Mouse (Mus musculus) midbrain, embryonic 10.5 days (tissue): ENCODE data around the gene Thoc6. TPM values are rescaled to one million over a fixed set of nuclear protein-coding genes. Genes with fewer than 3 reads are reported as not detected.

ENCODE experiments used
- DNase-seq: peaks from one replicate; pipeline ENCODE4 v3.0.0-alpha.2; 2017; ENCODE audit warnings: low spot score
- H3K27ac ChIP-seq: fragments of 300-500 bp; sonication (generic); replicated peaks from 2 replicates; pipeline ENCODE4 v1.5.1; 2016; ENCODE audit warnings: mild to moderate bottlenecking
- H3K27me3 ChIP-seq: fragments of 300-500 bp; sonication (generic); 2 replicates; pipeline ENCODE4 v1.6.1; 2016; ENCODE audit warnings: low read depth, mild to moderate bottlenecking; ENCODE audit not compliant: poor library complexity, severe bottlenecking
- H3K36me3 ChIP-seq: fragments of 300-500 bp; sonication (generic); 2 replicates; pipeline ENCODE4 v1.6.1; 2016; ENCODE audit warnings: mild to moderate bottlenecking, moderate library complexity
- H3K4me1 ChIP-seq: fragments of 300-500 bp; sonication (generic); 2 replicates; pipeline ENCODE4 v1.6.1; 2016
- H3K4me3 ChIP-seq: fragments of 300-500 bp; sonication (generic); 2 replicates; pipeline ENCODE4 v1.5.1; 2016; ENCODE audit warnings: mild to moderate bottlenecking, moderate library complexity
- H3K9me3 ChIP-seq: fragments of 300-500 bp; sonication (generic); replicated peaks from 2 replicates; pipeline ENCODE4 v1.6.1; 2016; ENCODE audit warnings: mild to moderate bottlenecking
- WGBS: fragments of 180-500 bp; shearing (Covaris S2); methylation state at CpG from one replicate; pipeline ENCODE4 v1.1.7; 2016; 5-methylcytosine and 5-hydroxymethylcytosine counted together
- polyA plus RNA-seq: library from polyadenylated mRNA; unstranded; fragments of >200 nt; fragmentation: Nextera tagmentation; extraction: Ambion mirVana; gene quantifications from 2 replicates; pipeline ENCODE4 v1.2.1, GENCODE M21; 2016

The Thoc6 gene
- polyA plus RNA-seq, result 74.2 and 77.3 TPM in 2 replicates

- Histone ChIP-seq H3K9me3 (no peaks in the 10 kb centered on the region), H3K4me1 (peaks cover 60% of the 10 kb centered on the region), H3K27ac (peak within 1 kb of the TSS; percentile 90), H3K27me3 (peaks cover 45% of the 10 kb centered on the region), H3K36me3 (peaks cover 23% of the 10 kb centered on the region), H3K4me3 (peak within 1 kb of the TSS; percentile 69)
- under 1% methylated on average over 45 of the region's 45 CpGs for WGBS
- peak; percentile 93 for DNase-seq
These were observed at the start of gene Thoc6, which contains the start of gene Hcfc1r1 for GRCm38 (mm10) chr17:23673424-23674073. TSS of gene Thoc6 (minus strand) at chr17:23673882. TSS of gene Hcfc1r1 (plus strand) at chr17:23673596.

- peaks cover 20% of the 10 kb centered on the region for H3K4me1 ChIP-seq
- WGBS, result 71% methylated on average over 7 of the region's 7 CpGs
- no peaks in the 10 kb centered on the region; the same call in 1 of the 2 replicates for H3K27me3 ChIP-seq
- H3K9me3 ChIP-seq, result no peaks in the 10 kb centered on the region
- no peak for DNase-seq
- no peak within 1 kb of the TSS for H3K4me3 ChIP-seq
- no peak within 1 kb of the TSS for H3K27ac ChIP-seq
- H3K36me3 ChIP-seq, result no peaks in the 10 kb centered on the region
These were observed 48.9 kb upstream of the Thoc6 start, which contains the start of gene 1520401A03Rik for GRCm38 (mm10) chr17:23722376-23723125. TSS of gene 1520401A03Rik (minus strand) at chr17:23722783.

DNA sequence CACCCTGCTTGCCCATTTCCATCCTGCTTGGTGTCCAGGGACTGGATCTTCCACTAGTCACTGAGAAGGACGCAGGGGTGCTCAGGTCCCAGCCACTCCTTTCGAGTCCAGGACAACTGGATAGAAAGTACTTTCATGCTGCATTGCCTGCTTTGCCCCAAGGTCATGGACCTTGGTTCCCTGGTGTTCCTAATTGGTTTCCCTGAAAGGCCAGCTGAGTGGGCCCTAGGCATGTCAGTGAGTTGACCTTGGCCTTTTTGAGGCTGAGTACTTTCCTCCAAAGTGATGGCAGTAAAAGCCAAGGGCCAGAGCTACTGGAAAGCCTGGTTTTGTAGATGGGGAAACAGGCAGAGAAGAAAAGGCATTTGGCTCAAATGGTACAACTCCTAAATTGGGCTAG lies 48.2 kb upstream of the Thoc6 start:
- Histone ChIP-seq H3K27me3 (no peaks in the 10 kb centered on the region; the same call in 1 of the 2 replicates), H3K9me3 (no peaks in the 10 kb centered on the region), H3K27ac (no peak overlapping the region), H3K4me3 (no peak overlapping the region), H3K36me3 (no peaks in the 10 kb centered on the region), H3K4me1 (peaks cover 14% of the 10 kb centered on the region)
- no peak for DNase-seq
- 85% methylated on average over 2 of the region's 2 CpGs for WGBS

- no peak overlapping the region for H3K4me3 ChIP-seq
- 36% methylated on average over 1 of the region's 1 CpGs for WGBS
- H3K4me1 ChIP-seq, result no peaks in the 10 kb centered on the region
- no peak overlapping the region for H3K27ac ChIP-seq
- no peaks in the 10 kb centered on the region for H3K9me3 ChIP-seq
- no peak for DNase-seq
- no peaks in the 10 kb centered on the region for H3K27me3 ChIP-seq
- H3K36me3 ChIP-seq, result no peaks in the 10 kb centered on the region
These were observed 45.8 kb upstream of the Thoc6 start for GRCm38 (mm10) chr17:23719455-23719854.

DNA sequence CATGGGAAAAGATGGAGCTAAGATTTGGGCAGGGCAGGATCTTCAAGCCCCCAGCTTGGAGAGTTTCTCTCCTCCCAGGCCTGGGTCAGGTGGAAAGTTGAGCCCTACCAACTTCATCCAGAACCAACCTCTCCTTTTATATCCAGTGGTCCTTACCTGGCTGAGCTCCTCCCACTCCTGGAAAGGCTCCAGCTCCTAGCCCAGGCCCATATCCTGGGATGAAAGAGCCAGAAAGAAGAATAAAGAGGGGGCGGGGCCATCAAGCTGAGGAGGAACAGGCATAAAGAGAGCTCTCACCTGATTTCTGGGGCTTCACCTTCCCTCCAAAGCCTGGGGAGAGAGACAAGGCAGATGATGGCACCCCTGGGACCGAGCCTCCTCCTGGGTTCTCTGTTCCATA lies 43.3 kb upstream of the Thoc6 start:
- DNase-seq, result no peak
- Histone ChIP-seq H3K4me3 (no peak overlapping the region), H3K9me3 (no peaks in the 10 kb centered on the region), H3K4me1 (no peaks in the 10 kb centered on the region), H3K36me3 (no peaks in the 10 kb centered on the region), H3K27ac (no peak overlapping the region), H3K27me3 (no peaks in the 10 kb centered on the region)
- WGBS, result 69% methylated on average over 2 of the region's 2 CpGs

- Histone ChIP-seq H3K9me3 (no peaks in the 10 kb centered on the region), H3K27ac (no peak overlapping the region), H3K36me3 (no peaks in the 10 kb centered on the region), H3K27me3 (peaks cover 19% of the 10 kb centered on the region), H3K4me1 (no peaks in the 10 kb centered on the region), H3K4me3 (no peak overlapping the region)
- WGBS, result 0% methylated on average over 3 of the region's 3 CpGs
- peak; percentile 84 for DNase-seq
These were observed 32.5 kb upstream of the Thoc6 start for GRCm38 (mm10) chr17:23706212-23706611.

DNA sequence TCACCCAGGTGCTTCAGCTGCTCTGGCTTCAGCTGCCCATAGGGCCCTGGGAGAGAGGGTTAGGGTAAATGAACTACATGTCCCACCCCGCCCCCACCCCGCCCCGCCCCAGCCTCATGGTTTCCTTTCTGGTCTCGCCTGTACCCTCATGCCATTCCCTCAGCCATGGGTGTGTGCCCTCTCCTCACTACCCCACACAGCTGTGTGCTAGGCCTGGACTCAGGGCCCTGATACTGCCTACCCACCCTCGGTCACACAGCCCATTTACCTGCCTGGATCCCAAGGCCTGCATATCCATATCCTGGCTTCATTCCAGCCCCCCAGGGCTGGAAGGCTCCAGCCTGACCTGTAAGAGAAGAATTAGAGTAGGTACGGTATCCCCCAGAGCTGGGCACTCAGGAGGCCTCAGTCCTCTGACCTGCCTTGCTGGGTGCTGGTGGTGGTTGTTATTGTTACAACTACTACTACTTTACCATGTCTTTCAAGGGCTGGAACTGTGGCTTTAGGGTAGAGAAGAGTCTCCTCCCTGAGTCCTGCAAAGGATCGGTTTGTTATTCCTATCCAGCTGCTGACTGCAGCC lies 31.9 kb upstream of the Thoc6 start:
- DNase-seq, result no peak
- no peak overlapping the region for H3K4me3 ChIP-seq
- H3K27ac ChIP-seq, result no peak overlapping the region
- no peaks in the 10 kb centered on the region for H3K4me1 ChIP-seq
- H3K36me3 ChIP-seq, result no peaks in the 10 kb centered on the region
- H3K27me3 ChIP-seq, result peaks cover 24% of the 10 kb centered on the region
- 75% methylated on average over 7 of the region's 7 CpGs for WGBS
- H3K9me3 ChIP-seq, result no peaks in the 10 kb centered on the region

- Histone ChIP-seq H3K4me1 (peaks cover 3% of the 10 kb centered on the region), H3K9me3 (no peaks in the 10 kb centered on the region), H3K36me3 (no peaks in the 10 kb centered on the region), H3K4me3 (no peak overlapping the region), H3K27ac (no peak overlapping the region), H3K27me3 (peaks cover 25% of the 10 kb centered on the region)
- DNase-seq, result no peak
- 68% methylated on average over 7 of the region's 7 CpGs for WGBS
These were observed 31.1 kb upstream of the Thoc6 start for GRCm38 (mm10) chr17:23704741-23705140.

GRCm38 (mm10) chr17:23703301-23703700 lies 29.6 kb upstream of the Thoc6 start:
- Histone ChIP-seq H3K27ac (no peak overlapping the region), H3K4me3 (no peak overlapping the region), H3K36me3 (no peaks in the 10 kb centered on the region), H3K4me1 (peaks cover 12% of the 10 kb centered on the region), H3K9me3 (no peaks in the 10 kb centered on the region), H3K27me3 (peaks cover 39% of the 10 kb centered on the region)
- WGBS, result 86% methylated on average over 9 of the region's 9 CpGs
- no peak for DNase-seq

- peak; percentile 88 for DNase-seq
- 2% methylated on average over 26 of the region's 28 CpGs for WGBS
- H3K27me3 ChIP-seq, result peaks cover 60% of the 10 kb centered on the region
- H3K4me3 ChIP-seq, result peak overlapping the region; percentile 80
- no peaks in the 10 kb centered on the region for H3K9me3 ChIP-seq
- no peaks in the 10 kb centered on the region for H3K36me3 ChIP-seq
- peak overlapping the region; percentile 49; the same call in 1 of the 2 replicates for H3K27ac ChIP-seq
- peaks cover 16% of the 10 kb centered on the region for H3K4me1 ChIP-seq
These were observed 26.4 kb upstream of the Thoc6 start for GRCm38 (mm10) chr17:23700079-23700478.

DNA sequence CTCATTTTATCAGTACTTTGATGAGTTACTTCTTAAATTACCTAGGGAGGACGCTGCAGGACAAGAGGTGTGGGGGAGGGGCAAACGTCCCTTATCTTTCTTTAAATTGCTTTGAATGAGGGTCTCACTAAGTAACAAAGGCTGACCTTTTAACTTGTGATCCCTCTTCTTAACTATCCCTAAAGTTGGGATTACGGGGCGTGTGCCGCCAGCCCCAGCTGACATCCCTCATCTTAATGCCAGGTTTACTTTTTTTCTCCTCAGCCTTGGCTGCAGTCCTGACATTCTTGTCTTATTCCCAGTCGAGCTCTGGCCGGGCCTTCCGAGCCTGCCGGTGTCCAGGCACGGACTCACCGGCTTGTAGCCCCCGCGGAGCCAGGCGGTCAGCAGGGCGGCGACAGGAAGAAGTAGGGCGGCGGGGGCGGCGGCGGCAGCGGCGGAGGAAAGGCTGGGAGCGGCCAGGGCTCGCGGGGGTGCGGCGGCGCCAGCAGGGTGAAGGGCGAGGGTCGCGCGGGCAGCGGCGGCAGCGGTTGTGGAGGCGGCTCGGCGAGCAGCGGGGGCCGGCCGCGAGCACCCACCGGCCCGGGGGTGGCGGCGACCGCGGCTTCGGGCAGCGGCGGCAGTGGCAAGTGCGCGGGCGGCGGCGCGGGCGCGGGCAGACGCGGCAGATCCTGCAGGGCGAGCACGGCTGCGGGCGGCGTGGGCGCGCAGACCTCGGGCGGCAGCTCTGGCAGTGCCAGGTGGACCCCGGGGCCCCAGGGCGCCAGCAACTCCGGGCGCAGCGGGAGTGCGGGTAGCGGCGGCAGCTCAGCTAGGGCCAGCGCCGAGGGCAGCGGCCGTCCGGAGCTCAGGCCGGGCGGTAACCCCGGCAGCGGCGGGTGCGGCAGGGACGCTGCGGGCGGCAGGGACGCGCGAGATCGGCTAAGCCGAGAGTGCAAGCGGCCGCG lies 25.7 kb upstream of the Thoc6 start:
- H3K27me3 ChIP-seq, result peaks cover 60% of the 10 kb centered on the region
- DNase-seq, result peak; percentile 41
- H3K27ac ChIP-seq, result peak overlapping the region; percentile 49; the same call in 1 of the 2 replicates

GRCm38 (mm10) chr17:23695801-23696200 lies 22.1 kb upstream of the Thoc6 start:
- H3K9me3 ChIP-seq, result no peaks in the 10 kb centered on the region
- no peaks in the 10 kb centered on the region for H3K36me3 ChIP-seq
- no peak overlapping the region for H3K27ac ChIP-seq
- H3K4me1 ChIP-seq, result peaks cover 16% of the 10 kb centered on the region
- WGBS, result 23% methylated on average over 3 of the region's 3 CpGs
- peaks cover 45% of the 10 kb centered on the region for H3K27me3 ChIP-seq
- no peak overlapping the region for H3K4me3 ChIP-seq
- no peak for DNase-seq

More for the DNA sequence above, 25.7 kb upstream of the Thoc6 start:
- H3K4me3 ChIP-seq, result peak overlapping the region; percentile 80
- H3K4me1 ChIP-seq, result peaks cover 16% of the 10 kb centered on the region
- H3K9me3 ChIP-seq, result no peaks in the 10 kb centered on the region
- under 1% methylated on average over 100 of the region's 101 CpGs for WGBS
- no peaks in the 10 kb centered on the region for H3K36me3 ChIP-seq
